ENCODE assay signal across 20 mouse cellular contexts in the genomic region with DNA sequence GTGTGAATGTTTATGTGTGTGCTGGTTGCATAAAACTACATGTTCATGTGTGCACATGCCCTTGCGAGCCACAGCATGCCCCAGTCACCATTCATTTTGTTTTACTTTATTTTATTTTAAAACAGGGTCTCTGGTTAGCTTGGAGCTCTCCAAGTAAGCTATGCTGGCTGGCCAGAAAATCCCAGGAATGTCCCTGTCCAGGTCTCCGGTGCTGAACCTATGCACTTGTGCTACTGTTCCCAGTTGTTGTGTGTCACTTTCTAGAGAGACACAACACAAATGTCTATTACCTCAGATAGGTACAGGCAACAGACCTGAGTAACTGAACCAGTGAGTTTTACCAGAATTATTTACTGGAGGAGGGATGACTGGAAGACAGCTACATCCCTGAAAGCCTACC.
A peak's percentile ranks its signal among the peaks of the same experiment; 100 is the strongest.
DNase-seq lines count a peak whose midpoint lies in the region; ATAC-seq and TF ChIP-seq lines count a peak whose summit lies in the region.
"Had no signal": no experiment of that assay in that cellular context is flagged by ENCODE, and none has a peak within 500 bp of the region (broad histone marks: within the 10 kb centered on the region; RNA-seq: fewer than 3 reads in every experiment).

No protein-coding gene starts in this region.

- no peak overlapping the region for H3K4me3 ChIP-seq in lung, embryonic 14.5 days (ENCODE audit: low read depth, low read length)
- H3K4me3 ChIP-seq: erythroblast, embryonic 14.5 days; forebrain, embryonic 15.5 days; intestine, embryonic 15.5 days; midbrain, embryonic 15.5 days; neural tube, embryonic 12.5 days had no signal

- H3K27ac ChIP-seq in lung, embryonic 14.5 days (ENCODE audit: low read depth) = no peak overlapping the region
- H3K27ac ChIP-seq: forebrain, embryonic 15.5 days; intestine, embryonic 15.5 days; midbrain, embryonic 15.5 days; neural tube, embryonic 12.5 days had no signal

- no peaks in the 10 kb centered on the region for H3K9me3 ChIP-seq in lung, embryonic 14.5 days (ENCODE audit: low read depth, low read length)
- H3K9me3 ChIP-seq: forebrain, embryonic 15.5 days; intestine, embryonic 15.5 days; midbrain, embryonic 15.5 days; neural tube, embryonic 12.5 days had no signal

- no peak overlapping the region for H3K9ac ChIP-seq in lung, embryonic 14.5 days
- H3K9ac ChIP-seq: forebrain, embryonic 15.5 days; intestine, embryonic 15.5 days; liver, postnatal 0 days; midbrain, embryonic 15.5 days; neural tube, embryonic 12.5 days had no signal

- H3K4me2 ChIP-seq in lung, embryonic 14.5 days = no peak overlapping the region
- H3K4me2 ChIP-seq: forebrain, embryonic 15.5 days; intestine, embryonic 15.5 days; midbrain, embryonic 15.5 days; neural tube, embryonic 12.5 days had no signal

- 80% methylated on average over 2 of the region's 2 CpGs for WGBS in lung, embryonic 14.5 days

- no peaks in the 10 kb centered on the region for H3K4me1 ChIP-seq in lung, embryonic 14.5 days (ENCODE audit: insufficient read depth)
- H3K4me1 ChIP-seq: intestine, embryonic 15.5 days; neural tube, embryonic 12.5 days had no signal

- no peaks in the 10 kb centered on the region for H3K27me3 ChIP-seq in lung, embryonic 14.5 days (ENCODE audit: insufficient read depth, low read length)
- H3K27me3 ChIP-seq: forebrain, embryonic 15.5 days; intestine, embryonic 15.5 days; midbrain, embryonic 15.5 days; neural tube, embryonic 12.5 days; Patski had no signal

- no peak for ATAC-seq in lung, embryonic 14.5 days (ENCODE audit: insufficient read depth)
- ATAC-seq: forebrain, embryonic 15.5 days; intestine, embryonic 15.5 days; liver, postnatal 0 days; midbrain, embryonic 15.5 days; Patski had no signal

- intact Hi-C loops in heart, postnatal 10 days (cut with DNase I) = no loop called here
- intact Hi-C loops in heart, postnatal 36 days (cut with DNase I) = no loop called here
- intact Hi-C loops in left cerebral cortex, postnatal 36 days (cut with DNase I) = no loop called here

- TF ChIP-seq CTCF in lung, embryonic 14.5 days (IDR thresholded peaks at IDR 0.05; ENCODE audit: low read depth) = no peak

- H3K36me3 ChIP-seq in lung, embryonic 14.5 days (ENCODE audit: insufficient read depth) = no peaks in the 10 kb centered on the region
- H3K36me3 ChIP-seq: forebrain, embryonic 15.5 days; intestine, embryonic 15.5 days; midbrain, embryonic 15.5 days; neural tube, embryonic 12.5 days had no signal

- DNase-seq in heart, postnatal 10 days = peak; percentile 4 to 27
- DNase-seq in heart, postnatal 36 days = no peak
- DNase-seq in lung, embryonic 14.5 days = peak; percentile 72
- DNase-seq in lung, adult 18-20 months = no peak
- peak; percentile 22 for DNase-seq in embryo, embryonic 11.5 days (ENCODE audit: low read depth, low spot score)
- DNase-seq in mesoderm, embryonic 11.5 days (ENCODE audit: low read depth, low spot score) = peak; percentile 43
- no peak for DNase-seq in left cerebral cortex, postnatal 36 days (ENCODE audit: low spot score in 2 of 2)
- no peak for DNase-seq in adrenal gland, adult 2 months
- DNase-seq: cerebellum, adult 11-12 months; cerebellum, postnatal 36 days; layer of hippocampus, postnatal 36 days; left cerebral cortex, postnatal 4 days; liver, postnatal 0 days; thymus, postnatal 14 days had no signal

Comparison
In these comparisons a context has a peak if more than half of its experiments do, and no peak if none do; other contexts are left out.
1. DNase-seq: peak in heart, postnatal 10 days (2 of 2), lung, embryonic 14.5 days (single experiment), embryo, embryonic 11.5 days (single experiment) and mesoderm, embryonic 11.5 days (single experiment); none in heart, postnatal 36 days (0 of 2), lung, adult 18-20 months (0 of 2), left cerebral cortex, postnatal 36 days (0 of 2) and adrenal gland, adult 2 months (single experiment).